Mouse (Mus musculus) megakaryocyte, embryonic 14.5 days (primary cell): ENCODE measurements around the gene Slc12a3. TPM values are rescaled to one million over a fixed set of nuclear protein-coding genes. Genes with fewer than 3 reads are reported as not detected.

Experiments
- H3K27me3 ChIP-seq: replicated peaks from 2 replicates; pipeline ENCODE3; 2012; ENCODE audit warnings: inconsistent platforms
- H3K36me3 ChIP-seq: replicated peaks from 2 replicates; pipeline ENCODE3; 2012; ENCODE audit warnings: low read length, inconsistent platforms, mixed read lengths
- H3K4me1 ChIP-seq: 2 replicates; pipeline ENCODE4 v1.6.1; 2012; ENCODE audit warnings: inconsistent platforms
- H3K4me3 ChIP-seq: replicated peaks from 2 replicates; pipeline ENCODE3; 2012; ENCODE audit warnings: moderate library complexity, mild to moderate bottlenecking, inconsistent platforms
- H3K9me3 ChIP-seq: 2 replicates; pipeline ENCODE4 v1.6.1; 2012; ENCODE audit warnings: inconsistent platforms
- FLI1 ChIP-seq: IDR thresholded peaks from 2 replicates; pipeline ENCODE4 v1.6.1; 2012; ENCODE audit warnings: low read length, inconsistent platforms, mixed read lengths
- GATA1 ChIP-seq: IDR thresholded peaks from 3 replicates; pipeline ENCODE4 v1.6.1; 2012; ENCODE audit warnings: mixed read lengths, low read length, inconsistent platforms, borderline replicate concordance
- polyA plus RNA-seq: library from polyadenylated mRNA; stranded (reverse); fragments of >175 nt; gene quantifications from 2 replicates; pipeline ENCODE4 v1.2.3, GENCODE M21; 2012; ENCODE audit warnings: low replicate concordance; ENCODE audit not compliant: insufficient read depth

Slc12a3 gene
- polyA plus RNA-seq, 1 experiment, result not detected

DNA sequence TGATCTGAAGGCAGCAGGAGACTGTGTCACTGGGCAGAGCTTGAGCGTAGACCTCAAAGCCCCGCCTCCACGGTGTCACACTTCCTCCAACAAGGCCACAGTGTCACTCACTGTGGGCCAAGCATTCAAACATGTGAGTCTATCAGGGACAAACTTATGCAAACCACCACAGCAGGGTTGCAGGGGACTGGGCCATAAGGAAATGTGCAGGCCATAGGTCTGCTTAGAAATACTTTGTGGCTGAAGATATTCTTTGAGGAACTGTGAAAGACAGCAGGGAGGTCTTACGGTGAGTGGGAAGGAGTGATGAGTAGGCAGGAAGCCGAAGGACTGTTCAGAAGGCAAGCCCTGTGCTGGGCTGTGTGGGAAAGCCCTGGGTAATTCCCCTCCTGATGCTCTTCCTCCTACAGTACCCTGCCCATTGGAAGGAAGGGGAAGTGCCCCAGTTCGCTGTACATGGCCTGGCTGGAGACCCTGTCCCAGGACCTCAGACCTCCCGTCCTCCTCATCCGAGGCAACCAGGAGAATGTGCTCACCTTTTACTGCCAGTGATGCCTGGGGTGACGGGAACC, 36.5 kb downstream of the Slc12a3 start:
- Histone ChIP-seq H3K36me3 (peaks cover 5% of the 10 kb centered on the region), H3K4me1 (peaks cover 91% of the 10 kb centered on the region), H3K4me3 (peak overlapping the region; percentile 82)

DNA sequence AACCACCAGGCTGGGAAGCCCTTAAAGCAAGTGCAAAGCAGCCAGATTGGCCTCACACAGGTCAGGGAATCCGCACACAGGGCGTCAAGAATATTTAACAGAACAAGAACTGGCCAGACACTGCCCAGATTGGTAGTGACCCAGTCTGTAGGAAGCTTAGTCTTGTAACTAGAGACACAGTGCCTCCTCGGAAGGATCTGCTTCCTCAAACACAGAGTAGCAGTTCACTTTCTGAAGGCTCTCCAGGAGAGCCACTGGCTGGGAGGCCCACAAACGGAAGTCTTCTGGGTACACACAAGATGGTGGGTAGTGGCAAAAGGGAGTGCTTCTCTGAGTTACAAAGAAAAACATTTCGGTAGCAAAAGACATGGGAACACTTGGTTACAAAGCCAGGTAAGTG, 41.8 kb downstream of the Slc12a3 start:
- no peak for TF ChIP-seq GATA1
- no peak for TF ChIP-seq FLI1
- H3K4me1 ChIP-seq, result peaks cover 91% of the 10 kb centered on the region
- H3K4me3 ChIP-seq, result no peak overlapping the region
- peaks cover 5% of the 10 kb centered on the region for H3K36me3 ChIP-seq
- no peaks in the 10 kb centered on the region for H3K9me3 ChIP-seq
- H3K27me3 ChIP-seq, result no peaks in the 10 kb centered on the region

More for the DNA sequence above, 36.5 kb downstream of the Slc12a3 start:
- H3K9me3 ChIP-seq, result no peaks in the 10 kb centered on the region
- no peaks in the 10 kb centered on the region for H3K27me3 ChIP-seq
- no peak for TF ChIP-seq FLI1
- peak; percentile 32; the same call in 1 of the 3 replicates for TF ChIP-seq GATA1

DNA sequence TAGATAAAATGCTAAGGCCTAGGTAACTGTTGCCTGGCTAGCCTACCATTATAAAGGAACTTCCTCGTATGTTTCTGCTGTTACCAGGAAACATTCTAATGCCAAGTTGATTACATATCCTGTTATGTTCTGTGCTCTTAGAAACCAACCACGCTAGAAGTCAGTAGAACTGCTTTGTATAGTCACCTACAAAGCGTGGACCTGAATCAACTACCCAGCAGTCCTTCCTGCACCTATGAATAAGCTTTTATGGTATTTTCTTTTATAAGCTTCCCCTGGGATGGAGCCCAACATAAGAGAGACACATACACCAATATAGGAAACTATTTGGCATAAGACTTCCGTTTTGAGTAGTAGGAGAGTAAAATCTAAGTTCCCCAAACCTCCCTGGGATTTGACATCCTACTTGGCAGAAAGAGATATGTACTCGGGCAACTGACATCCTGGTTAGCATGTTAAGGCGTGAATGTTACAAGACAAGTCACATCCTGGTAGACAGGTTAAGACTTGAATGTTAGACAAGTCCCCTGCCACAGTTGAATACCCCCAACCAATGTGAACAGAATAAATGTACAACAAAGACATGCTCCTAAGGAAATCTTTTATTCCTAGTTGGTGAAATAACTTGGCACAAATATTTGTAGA, 44.1 kb downstream of the Slc12a3 start:
- TF ChIP-seq GATA1 (no peak), FLI1 (no peak)
- Histone ChIP-seq H3K4me1 (peaks cover 91% of the 10 kb centered on the region), H3K27me3 (no peaks in the 10 kb centered on the region), H3K4me3 (no peak overlapping the region), H3K9me3 (no peaks in the 10 kb centered on the region), H3K36me3 (peaks cover 2% of the 10 kb centered on the region)

DNA sequence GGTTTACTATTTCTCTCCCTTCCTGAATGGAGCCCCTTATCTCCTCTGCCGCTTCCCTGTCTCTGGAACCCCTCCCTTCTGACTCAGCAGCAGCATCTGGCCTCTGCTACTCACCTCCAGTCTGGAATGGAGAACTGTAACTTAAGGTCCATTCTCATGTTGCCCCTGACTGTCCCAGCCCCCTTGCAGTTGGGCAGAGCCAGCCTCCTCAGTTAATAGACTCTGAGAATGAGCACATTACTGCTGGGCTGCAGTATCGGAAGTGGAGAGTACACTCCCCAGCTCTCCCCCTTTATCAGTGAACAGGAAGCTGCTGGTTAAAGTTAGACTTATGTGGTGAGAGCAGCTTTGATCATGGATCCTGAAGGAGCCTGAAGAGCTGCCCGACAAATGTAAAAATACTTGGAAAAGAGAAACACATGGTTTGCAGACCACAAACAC, 46.6 kb downstream of the Slc12a3 start:
- Histone ChIP-seq H3K9me3 (no peaks in the 10 kb centered on the region), H3K36me3 (no peaks in the 10 kb centered on the region), H3K27me3 (no peaks in the 10 kb centered on the region), H3K4me1 (peaks cover 93% of the 10 kb centered on the region), H3K4me3 (peak overlapping the region; percentile 88)
- no peak; the same call in 2 of the 3 replicates for TF ChIP-seq GATA1
- no peak for TF ChIP-seq FLI1

DNA sequence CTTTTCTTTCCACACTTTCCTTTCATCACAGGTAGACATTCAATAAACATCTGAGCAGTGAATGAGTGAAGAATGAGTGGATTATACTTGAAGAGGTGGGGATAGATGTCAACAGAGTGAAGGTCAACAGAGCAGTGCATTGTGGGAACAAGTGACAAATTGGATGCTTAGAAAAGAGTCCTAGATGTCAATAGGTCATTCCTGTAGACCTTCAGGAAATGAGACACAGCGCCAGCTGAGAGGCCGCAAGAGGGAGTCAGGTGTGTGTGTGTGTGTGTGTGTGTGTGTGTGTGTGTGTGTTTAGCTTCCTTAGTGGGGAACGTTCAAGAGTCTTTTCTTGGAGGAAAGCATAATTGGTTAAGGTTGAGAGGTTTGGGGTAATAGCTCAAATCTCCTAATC, 47.2 kb downstream of the Slc12a3 start:
- H3K9me3 ChIP-seq, result no peaks in the 10 kb centered on the region
- no peaks in the 10 kb centered on the region for H3K27me3 ChIP-seq
- peaks cover 89% of the 10 kb centered on the region for H3K4me1 ChIP-seq
- no peaks in the 10 kb centered on the region for H3K36me3 ChIP-seq
- H3K4me3 ChIP-seq, result peak overlapping the region; percentile 88
- TF ChIP-seq GATA1 (no peak), FLI1 (no peak)

DNA sequence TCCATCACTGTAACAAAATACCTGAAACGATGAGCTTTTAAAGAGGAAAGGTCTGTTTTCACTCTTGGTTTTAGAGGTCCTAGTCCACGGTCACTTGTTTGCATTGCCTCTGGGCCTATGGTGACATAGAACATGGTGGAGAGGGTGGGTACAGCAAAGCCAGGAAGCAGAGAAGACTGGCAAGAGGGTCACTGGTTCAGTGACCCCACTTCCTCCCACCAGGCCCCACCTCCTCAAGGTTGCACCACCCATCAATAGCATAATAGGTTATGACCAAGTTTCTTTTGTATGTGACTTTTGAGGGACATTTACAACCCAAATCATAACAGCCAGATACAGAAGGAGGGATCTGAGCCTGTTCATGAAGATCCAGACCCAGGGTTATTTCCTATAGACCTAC, 47.6 kb downstream of the Slc12a3 start:
- TF ChIP-seq FLI1 (no peak), GATA1 (no peak)
- H3K36me3 ChIP-seq, result no peaks in the 10 kb centered on the region
- peaks cover 87% of the 10 kb centered on the region for H3K4me1 ChIP-seq

DNA sequence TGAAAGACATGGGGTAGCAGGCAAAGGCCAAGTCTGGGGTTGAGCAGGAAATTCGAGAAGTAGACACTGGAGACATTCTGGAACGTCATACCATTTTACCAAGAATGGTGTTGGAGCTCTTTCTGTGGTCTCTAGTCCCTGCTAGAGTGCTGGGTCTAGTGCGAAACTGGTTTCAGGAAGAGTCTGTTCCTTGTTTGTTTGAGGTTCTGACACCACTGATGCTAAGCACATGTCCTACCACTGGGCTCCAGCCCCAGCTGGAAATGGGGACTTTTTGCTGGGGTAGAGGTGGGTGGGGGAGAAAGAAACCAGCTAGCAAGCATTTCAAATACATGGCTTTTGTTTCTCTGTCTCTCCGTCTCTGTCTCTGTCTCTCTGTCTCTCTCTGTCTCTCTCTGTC, 48.0 kb downstream of the Slc12a3 start:
- TF ChIP-seq GATA1, result no peak
- TF ChIP-seq FLI1, result no peak
- no peaks in the 10 kb centered on the region for H3K36me3 ChIP-seq
- H3K9me3 ChIP-seq, result no peaks in the 10 kb centered on the region
- peaks cover 86% of the 10 kb centered on the region for H3K4me1 ChIP-seq
- no peak overlapping the region for H3K4me3 ChIP-seq
- H3K27me3 ChIP-seq, result no peaks in the 10 kb centered on the region

More for the DNA sequence above, 47.6 kb downstream of the Slc12a3 start:
- Histone ChIP-seq H3K4me3 (no peak overlapping the region), H3K27me3 (no peaks in the 10 kb centered on the region), H3K9me3 (no peaks in the 10 kb centered on the region)

DNA sequence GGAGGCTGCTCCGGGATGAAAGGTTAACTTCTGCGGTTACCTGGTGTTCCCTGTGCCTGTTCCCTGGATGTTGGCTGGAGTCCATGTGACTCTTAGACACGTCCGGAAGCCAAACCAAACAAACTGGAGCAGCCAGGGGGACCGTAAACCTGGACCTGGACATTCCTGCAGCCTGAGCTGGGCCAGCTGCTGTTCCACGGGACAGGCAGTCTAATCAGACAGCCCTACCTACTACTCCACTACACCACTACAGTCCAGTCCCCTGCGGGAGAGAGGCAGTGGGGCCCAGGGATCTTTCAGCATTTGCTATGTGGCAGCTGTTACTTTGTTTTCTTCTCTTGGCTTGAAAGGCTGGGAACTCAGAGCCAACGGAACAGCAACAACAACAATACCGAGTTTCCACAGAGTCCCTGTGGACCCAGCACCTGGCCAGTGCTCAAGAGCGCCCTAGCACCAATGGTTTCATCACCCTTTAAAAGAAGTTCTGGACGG, 48.8 kb downstream of the Slc12a3 start:
- Histone ChIP-seq H3K4me1 (peaks cover 79% of the 10 kb centered on the region), H3K9me3 (no peaks in the 10 kb centered on the region), H3K36me3 (no peaks in the 10 kb centered on the region), H3K4me3 (no peak overlapping the region), H3K27me3 (no peaks in the 10 kb centered on the region)
- TF ChIP-seq FLI1 (no peak), GATA1 (no peak)

DNA sequence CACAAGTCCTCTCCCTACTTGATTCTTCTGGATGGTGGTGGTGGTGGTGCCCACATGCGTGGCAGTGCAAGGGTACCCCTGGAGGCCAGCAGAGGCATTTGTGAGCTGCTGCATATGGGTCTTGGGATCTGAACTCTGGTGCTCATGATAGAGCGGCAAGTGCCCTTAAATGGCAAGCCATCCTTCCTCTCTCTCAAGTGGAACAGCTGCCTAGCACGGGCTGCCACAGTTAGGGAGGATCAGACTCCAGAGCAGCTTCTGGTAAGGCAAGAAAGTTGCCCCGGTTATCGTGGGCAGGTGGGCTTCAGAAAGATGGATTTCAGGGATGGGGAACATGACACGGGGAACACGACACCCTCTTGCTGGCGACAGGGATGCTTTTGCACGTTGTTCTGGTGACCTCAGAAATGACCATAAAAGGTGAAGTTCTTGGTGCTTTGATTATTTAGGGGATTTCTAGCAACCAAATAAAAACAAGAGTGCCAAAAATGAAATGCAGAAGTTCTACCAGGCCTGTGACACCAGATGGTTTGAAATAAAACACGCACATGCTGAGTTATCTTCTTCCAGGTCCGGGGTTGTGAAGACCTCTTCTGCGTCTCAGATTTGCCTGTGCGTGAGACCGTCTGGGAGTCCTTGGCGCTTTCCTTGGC, 49.9 kb downstream of the Slc12a3 start:
- H3K27me3 ChIP-seq, result no peaks in the 10 kb centered on the region
- peaks cover 74% of the 10 kb centered on the region for H3K4me1 ChIP-seq
- no peaks in the 10 kb centered on the region for H3K36me3 ChIP-seq
- no peak for TF ChIP-seq GATA1
- TF ChIP-seq FLI1, result no peak
- H3K9me3 ChIP-seq, result no peaks in the 10 kb centered on the region
- H3K4me3 ChIP-seq, result no peak overlapping the region

DNA sequence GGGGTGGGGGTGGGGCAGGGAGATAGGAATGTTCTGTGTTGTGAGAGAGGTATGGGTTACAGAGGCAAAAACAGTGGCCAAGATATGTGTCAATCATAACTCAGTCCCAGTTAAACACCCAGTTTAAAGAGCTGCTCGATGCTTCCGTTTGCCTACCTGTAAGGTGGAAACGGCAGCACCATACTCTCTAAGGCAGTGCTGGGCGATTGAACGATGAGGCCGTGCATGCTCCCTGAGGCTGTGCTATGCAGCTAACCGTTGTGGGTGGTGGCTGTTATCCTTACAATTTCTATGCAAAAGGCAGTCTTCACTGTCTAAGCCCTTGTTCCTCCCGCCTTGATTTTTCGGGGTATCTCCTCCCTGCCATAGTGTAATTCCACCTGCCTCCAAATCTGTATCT, 50.7 kb downstream of the Slc12a3 start:
- Histone ChIP-seq H3K4me1 (peaks cover 72% of the 10 kb centered on the region), H3K27me3 (no peaks in the 10 kb centered on the region), H3K36me3 (no peaks in the 10 kb centered on the region), H3K9me3 (no peaks in the 10 kb centered on the region), H3K4me3 (no peak overlapping the region)
- no peak for TF ChIP-seq FLI1
- TF ChIP-seq GATA1, result no peak
